Mouse (Mus musculus) embryonic facial prominence, embryonic 13.5 days (tissue): ENCODE measurements at regions not wholly inside any gene's neighbourhood (a gene's known extent, or its start where the extent isn't known, plus 50 kb on each side); places are given as distances from the start of the nearest gene placed in this dataset.

Source experiments
- ATAC-seq: fragments of 200-750 bp; cut with Nextera tagmentation; 2 replicates; pipeline ENCODE4 v1.8.0; 2017; ENCODE audit warnings: low read depth; ENCODE audit not compliant: insufficient number of reproducible peaks, insufficient read depth, low FRiP score, low TSS enrichment
- H3K27ac ChIP-seq: fragments of 300-500 bp; sonication (generic); 2 replicates; pipeline ENCODE4 v1.5.1; 2015; ENCODE audit warnings: moderate library complexity, mild to moderate bottlenecking, inconsistent platforms
- H3K27me3 ChIP-seq: fragments of 300-500 bp; sonication (generic); 2 replicates; pipeline ENCODE4 v1.6.1; 2015; ENCODE audit warnings: mild to moderate bottlenecking, inconsistent platforms
- H3K36me3 ChIP-seq: fragments of 300-500 bp; sonication (generic); 2 replicates; pipeline ENCODE4 v1.6.1; 2015; ENCODE audit warnings: mild to moderate bottlenecking, inconsistent platforms
- H3K4me1 ChIP-seq: fragments of 300-500 bp; sonication (generic); 2 replicates; pipeline ENCODE4 v1.6.1; 2015; ENCODE audit warnings: inconsistent platforms
- H3K4me2 ChIP-seq: fragments of 300-500 bp; sonication (generic); 2 replicates; pipeline ENCODE4 v1.6.1; 2015; ENCODE audit warnings: moderate library complexity, mild to moderate bottlenecking, inconsistent platforms
- H3K4me3 ChIP-seq: fragments of 300-500 bp; sonication (generic); 2 replicates; pipeline ENCODE4 v1.5.1; 2015; ENCODE audit warnings: mild to moderate bottlenecking, inconsistent platforms
- H3K9ac ChIP-seq: fragments of 300-500 bp; sonication (generic); 2 replicates; pipeline ENCODE4 v1.6.1; 2015; ENCODE audit warnings: mild to moderate bottlenecking, inconsistent platforms
- H3K9me3 ChIP-seq: fragments of 300-500 bp; sonication (generic); 2 replicates; pipeline ENCODE4 v1.6.1; 2016; ENCODE audit warnings: inconsistent platforms
- WGBS: fragments of 180-500 bp; shearing (Covaris S2); methylation state at CpG from one replicate; pipeline ENCODE4 v1.1.7; 2015; ENCODE audit warnings: mixed read lengths; 5-methylcytosine and 5-hydroxymethylcytosine counted together

DNA sequence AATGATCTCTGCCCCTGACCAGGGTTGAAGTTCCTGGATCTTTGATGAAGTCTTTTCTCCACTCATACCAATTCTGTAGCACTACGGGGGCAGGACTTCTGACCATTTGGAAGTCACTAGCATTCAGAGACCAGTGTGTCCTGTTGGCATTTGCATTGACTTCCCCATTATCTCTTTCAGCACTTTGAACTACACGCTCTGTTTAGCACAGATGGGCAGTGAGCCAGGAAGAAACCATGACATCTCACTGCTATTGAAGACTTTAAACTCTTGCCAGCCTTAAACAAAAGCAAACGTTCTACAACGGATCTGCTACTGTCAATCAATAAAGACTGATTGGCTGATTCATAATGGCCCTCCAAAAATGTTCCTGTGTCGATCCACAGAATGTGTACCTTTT, 222.5 kb upstream of the Clnk start:
- H3K9ac ChIP-seq, result no peak overlapping the region
- WGBS, result 52% methylated on average over 5 of the region's 5 CpGs
- H3K4me1 ChIP-seq, result peaks cover 7% of the 10 kb centered on the region; the same call in 1 of the 2 replicates
- H3K27me3 ChIP-seq, result no peaks in the 10 kb centered on the region
- ATAC-seq, result no peak
- no peaks in the 10 kb centered on the region for H3K9me3 ChIP-seq
- no peak overlapping the region for H3K4me2 ChIP-seq
- no peak overlapping the region for H3K4me3 ChIP-seq
- H3K27ac ChIP-seq, result no peak overlapping the region
- no peaks in the 10 kb centered on the region for H3K36me3 ChIP-seq

GRCm38 (mm10) chr5:39094875-39095274, 218.3 kb upstream of the Clnk start:
- Histone ChIP-seq H3K9ac (no peak overlapping the region), H3K27me3 (no peaks in the 10 kb centered on the region), H3K4me3 (no peak overlapping the region), H3K4me1 (peaks cover 7% of the 10 kb centered on the region; the same call in 1 of the 2 replicates), H3K4me2 (no peak overlapping the region), H3K9me3 (no peaks in the 10 kb centered on the region), H3K27ac (no peak overlapping the region; the same call in 1 of the 2 replicates), H3K36me3 (no peaks in the 10 kb centered on the region)
- ATAC-seq, result no peak
- 33% methylated on average over 3 of the region's 3 CpGs for WGBS

- Histone ChIP-seq H3K4me2 (no peak overlapping the region), H3K27ac (no peak overlapping the region), H3K4me1 (no peaks in the 10 kb centered on the region; the same call in 1 of the 2 replicates), H3K36me3 (no peaks in the 10 kb centered on the region), H3K27me3 (no peaks in the 10 kb centered on the region), H3K4me3 (no peak overlapping the region), H3K9me3 (no peaks in the 10 kb centered on the region), H3K9ac (no peak overlapping the region)
- no peak for ATAC-seq
- WGBS, result 43% methylated on average over 11 of the region's 11 CpGs
Observed at GRCm38 (mm10) chr5:39076555-39077178, 200.1 kb upstream of the Clnk start.

- Histone ChIP-seq H3K4me3 (no peak overlapping the region), H3K4me2 (no peak overlapping the region), H3K9me3 (no peaks in the 10 kb centered on the region), H3K27ac (no peak overlapping the region), H3K27me3 (no peaks in the 10 kb centered on the region), H3K4me1 (no peaks in the 10 kb centered on the region), H3K9ac (no peak overlapping the region), H3K36me3 (no peaks in the 10 kb centered on the region)
- ATAC-seq, result no peak
- 62% methylated on average over 3 of the region's 3 CpGs for WGBS
Observed at GRCm38 (mm10) chr5:39069683-39070082, 193.1 kb upstream of the Clnk start.

DNA sequence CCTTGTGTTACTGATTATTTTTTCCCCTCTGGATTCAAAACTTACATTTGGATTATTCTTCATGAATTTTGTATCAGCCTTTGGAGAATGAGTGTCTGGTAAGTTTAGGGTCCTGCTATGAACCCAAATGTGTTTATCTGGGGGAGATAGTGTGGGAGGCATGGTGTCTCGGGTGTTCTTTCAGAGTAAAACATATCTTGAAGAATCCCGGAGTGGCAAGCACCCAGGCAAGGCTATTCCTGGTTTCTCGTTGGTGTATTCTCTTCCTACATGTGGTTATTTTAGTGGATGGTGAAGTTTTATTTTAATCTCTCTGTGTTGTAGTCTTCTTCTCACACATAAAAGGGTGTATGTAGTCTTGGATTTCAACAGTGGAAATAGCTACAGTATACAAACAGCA, 186.4 kb upstream of the Clnk start:
- no peaks in the 10 kb centered on the region for H3K36me3 ChIP-seq
- H3K4me1 ChIP-seq, result no peaks in the 10 kb centered on the region
- H3K27ac ChIP-seq, result no peak overlapping the region
- no peaks in the 10 kb centered on the region for H3K27me3 ChIP-seq
- H3K4me2 ChIP-seq, result no peak overlapping the region
- no peak for ATAC-seq
- WGBS, result 81% methylated on average over 3 of the region's 3 CpGs
- no peak overlapping the region for H3K9ac ChIP-seq
- H3K4me3 ChIP-seq, result no peak overlapping the region
- H3K9me3 ChIP-seq, result no peaks in the 10 kb centered on the region

DNA sequence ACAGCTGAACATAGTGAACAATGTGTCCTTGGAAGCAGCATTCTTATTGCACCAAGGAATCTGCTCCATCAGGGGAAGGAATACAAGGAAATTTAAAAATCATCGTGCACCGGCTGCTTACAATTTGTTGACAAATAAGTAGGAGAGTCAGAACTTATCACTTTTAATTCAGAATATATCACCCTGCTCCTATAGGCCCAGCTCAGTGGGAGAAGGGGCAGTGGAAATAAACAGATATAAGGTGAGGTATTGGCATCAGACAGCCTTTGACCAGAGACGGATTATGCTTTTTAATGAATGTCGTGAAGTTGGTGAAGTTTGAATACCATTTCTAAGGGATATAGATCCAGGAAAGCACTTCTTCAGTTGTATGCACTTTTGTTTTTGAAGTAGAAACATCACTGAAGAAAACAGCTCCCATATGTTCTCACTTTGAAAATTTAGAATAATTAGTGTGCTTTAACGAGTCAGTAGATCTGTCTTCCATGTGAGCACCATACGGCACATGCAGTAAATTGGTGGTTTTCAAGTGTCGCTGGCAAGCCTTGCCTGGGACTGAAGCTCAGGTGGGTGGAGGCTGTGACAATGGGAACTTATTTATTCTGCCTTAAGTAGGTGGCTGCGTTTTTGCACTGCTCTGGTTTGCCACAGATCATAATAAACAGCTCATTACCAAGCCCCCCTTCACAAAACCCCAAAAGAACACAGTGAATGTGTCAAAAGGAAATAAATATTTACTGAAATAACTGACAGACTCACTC, 176.1 kb upstream of the Clnk start:
- Histone ChIP-seq H3K9me3 (no peaks in the 10 kb centered on the region), H3K4me3 (no peak overlapping the region), H3K9ac (no peak overlapping the region), H3K27ac (no peak overlapping the region), H3K27me3 (no peaks in the 10 kb centered on the region), H3K36me3 (no peaks in the 10 kb centered on the region), H3K4me1 (no peaks in the 10 kb centered on the region), H3K4me2 (no peak overlapping the region)
- no peak for ATAC-seq
- 68% methylated on average over 8 of the region's 8 CpGs for WGBS

DNA sequence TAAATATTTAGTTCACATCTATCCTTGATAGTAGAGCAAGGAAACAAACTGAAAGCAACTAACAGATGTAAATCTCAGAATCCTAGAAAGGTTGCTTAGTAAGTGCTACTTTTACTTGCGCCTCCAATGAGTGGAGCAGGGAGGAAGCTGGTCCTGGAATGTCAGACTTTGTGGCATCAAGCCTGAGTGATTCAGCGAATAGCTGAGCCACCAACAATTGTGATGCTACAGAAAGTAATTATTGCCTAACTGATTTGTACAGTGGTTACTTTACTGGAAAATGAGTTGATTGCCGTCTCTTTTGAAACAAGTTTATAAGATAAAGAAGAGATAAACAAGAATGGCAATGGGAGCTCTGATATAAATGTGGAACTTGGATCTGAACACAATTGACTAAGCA, 173.9 kb upstream of the Clnk start:
- ATAC-seq, result no peak
- H3K36me3 ChIP-seq, result no peaks in the 10 kb centered on the region
- H3K27me3 ChIP-seq, result no peaks in the 10 kb centered on the region
- no peak overlapping the region for H3K4me3 ChIP-seq
- H3K4me2 ChIP-seq, result no peak overlapping the region
- no peak overlapping the region for H3K27ac ChIP-seq
- no peaks in the 10 kb centered on the region for H3K9me3 ChIP-seq
- H3K4me1 ChIP-seq, result no peaks in the 10 kb centered on the region
- 69% methylated on average over 3 of the region's 3 CpGs for WGBS
- no peak overlapping the region for H3K9ac ChIP-seq

- Histone ChIP-seq H3K4me2 (no peak overlapping the region), H3K27ac (no peak overlapping the region), H3K4me1 (no peaks in the 10 kb centered on the region), H3K27me3 (no peaks in the 10 kb centered on the region), H3K9me3 (no peaks in the 10 kb centered on the region), H3K36me3 (no peaks in the 10 kb centered on the region), H3K9ac (no peak overlapping the region), H3K4me3 (no peak overlapping the region)
- 77% methylated on average over 2 of the region's 2 CpGs for WGBS
- ATAC-seq, result no peak
Observed at GRCm38 (mm10) chr5:39049141-39049540, 172.5 kb upstream of the Clnk start.

DNA sequence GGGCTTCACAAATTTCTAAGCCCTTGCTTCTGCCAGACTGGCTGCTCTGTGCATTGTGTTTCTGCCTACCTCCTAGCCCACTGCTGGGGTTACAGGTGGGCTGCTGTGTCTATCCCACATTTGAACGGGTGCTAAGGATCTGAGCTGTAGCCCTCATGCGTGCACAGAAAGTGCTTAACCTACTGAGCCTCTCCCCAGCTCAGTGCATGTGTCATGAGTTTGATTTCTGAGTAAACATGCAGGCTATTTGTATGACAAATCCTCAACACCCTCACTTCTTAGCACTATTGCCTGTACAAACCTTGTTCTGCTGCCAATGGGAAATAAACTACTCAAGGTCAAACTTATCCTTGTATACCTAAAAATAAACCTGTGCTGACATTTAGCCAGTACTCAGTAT, 163.9 kb upstream of the Clnk start:
- Histone ChIP-seq H3K27me3 (no peaks in the 10 kb centered on the region), H3K27ac (no peak overlapping the region), H3K36me3 (no peaks in the 10 kb centered on the region), H3K9ac (no peak overlapping the region), H3K4me3 (no peak overlapping the region), H3K9me3 (no peaks in the 10 kb centered on the region), H3K4me2 (no peak overlapping the region), H3K4me1 (no peaks in the 10 kb centered on the region)
- 74% methylated on average over 2 of the region's 2 CpGs for WGBS
- no peak for ATAC-seq

- no peaks in the 10 kb centered on the region for H3K36me3 ChIP-seq
- no peaks in the 10 kb centered on the region for H3K9me3 ChIP-seq
- H3K27ac ChIP-seq, result no peak overlapping the region
- no peak overlapping the region for H3K9ac ChIP-seq
- H3K4me1 ChIP-seq, result no peaks in the 10 kb centered on the region
- ATAC-seq, result no peak
- H3K27me3 ChIP-seq, result no peaks in the 10 kb centered on the region
- 89% methylated on average over 4 of the region's 4 CpGs for WGBS
- H3K4me3 ChIP-seq, result no peak overlapping the region
- no peak overlapping the region for H3K4me2 ChIP-seq
Observed at GRCm38 (mm10) chr5:39023241-39023640, 146.6 kb upstream of the Clnk start.

- no peak for ATAC-seq
- H3K4me2 ChIP-seq, result no peak overlapping the region
- no peaks in the 10 kb centered on the region for H3K9me3 ChIP-seq
- H3K36me3 ChIP-seq, result no peaks in the 10 kb centered on the region
- H3K27me3 ChIP-seq, result no peaks in the 10 kb centered on the region
- no peak overlapping the region for H3K9ac ChIP-seq
- no peak overlapping the region for H3K27ac ChIP-seq
- 86% methylated on average over 4 of the region's 4 CpGs for WGBS
- no peak overlapping the region for H3K4me3 ChIP-seq
- H3K4me1 ChIP-seq, result no peaks in the 10 kb centered on the region
Observed at GRCm38 (mm10) chr5:39000643-39001042, 124.0 kb upstream of the Clnk start.

GRCm38 (mm10) chr5:38999700-39000099, 123.1 kb upstream of the Clnk start:
- no peaks in the 10 kb centered on the region for H3K27me3 ChIP-seq
- no peak overlapping the region for H3K9ac ChIP-seq
- no peak overlapping the region for H3K4me3 ChIP-seq
- H3K36me3 ChIP-seq, result no peaks in the 10 kb centered on the region
- no peak for ATAC-seq
- H3K9me3 ChIP-seq, result no peaks in the 10 kb centered on the region
- no peaks in the 10 kb centered on the region for H3K4me1 ChIP-seq
- no peak overlapping the region for H3K27ac ChIP-seq
- 61% methylated on average over 2 of the region's 2 CpGs for WGBS
- H3K4me2 ChIP-seq, result no peak overlapping the region
